Mouse (Mus musculus): ENCODE measurements around the gene 4930404N11Rik. TPM values are rescaled to one million over a fixed set of nuclear protein-coding genes. Genes with fewer than 3 reads are reported as not detected.

Gene 4930404N11Rik
- total RNA-seq (2014; fragmentation: Nextera tagmentation) (2.0 TPM in 1 of 2 replicates, not detected in the other), total RNA-seq (2017) (0.17 and 1.2 TPM in 2 replicates), polyA plus RNA-seq (2012) (0.52 and 0.65 TPM in 2 replicates)

DNA sequence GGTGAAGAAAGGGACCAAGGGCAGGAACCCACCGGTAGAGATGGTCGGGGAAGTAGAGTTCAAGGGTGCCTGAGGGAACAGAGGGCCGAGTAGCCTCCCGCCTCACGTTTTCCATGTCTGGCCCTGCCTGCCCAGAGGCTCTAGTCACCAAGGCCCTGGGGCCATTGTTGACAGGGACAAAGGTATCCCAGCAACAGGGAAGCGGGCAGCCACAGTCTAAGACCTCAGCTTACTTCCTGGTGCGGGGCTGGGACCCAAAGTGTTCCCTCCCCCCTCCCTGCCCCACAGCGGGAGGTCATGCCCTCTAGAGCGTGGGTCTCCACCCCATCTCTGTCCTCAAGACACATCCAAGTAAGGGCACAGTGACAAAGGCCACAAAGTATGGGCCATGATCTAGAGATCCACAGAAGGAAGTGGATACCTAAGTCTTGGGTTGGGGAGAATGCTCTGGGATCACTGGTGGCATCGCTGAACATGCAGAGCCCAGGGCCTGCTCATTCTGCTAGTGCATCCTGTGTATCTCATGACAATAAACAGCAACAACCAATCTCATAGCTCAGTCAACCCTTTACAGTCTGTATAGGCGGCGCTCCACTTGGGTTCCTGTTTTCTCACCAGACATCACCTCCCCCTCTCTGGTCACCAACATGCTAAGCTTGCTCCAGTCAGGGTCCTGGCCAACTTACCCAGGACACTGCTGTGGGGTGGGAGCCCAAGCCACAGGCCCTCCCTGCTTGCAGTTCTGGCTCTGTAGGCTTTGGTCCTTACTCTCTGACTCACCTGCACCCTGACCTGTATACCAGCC, at the start of gene 4930404N11Rik:
Gene 4930404N11Rik, minus strand, starts transcription at position 145 of the 805 bp plus-strand sequence.
- H3K36me3 ChIP-seq (replicated peaks): peaks cover 100% of the 10 kb centered on the region
- no peaks in the 10 kb centered on the region for H3K9me3 ChIP-seq (replicated peaks)
- ATAC-seq (ENCODE audit: extremely low read depth, insufficient number of reproducible peaks, low FRiP score, poor library complexity, severe bottlenecking): peak; percentile 35
- no peaks in the 10 kb centered on the region for H3K27me3 ChIP-seq (ENCODE audit: insufficient read depth, low read length)
- H3K4me3 ChIP-seq (ENCODE audit: low read depth, low read length): peak within 1 kb of the TSS; percentile 24; the same call in 1 of the 2 replicates
- peaks cover 80% of the 10 kb centered on the region for H3K4me1 ChIP-seq (ENCODE audit: insufficient read depth, low read depth, low read length)
- TF ChIP-seq GATA2 (IDR thresholded peaks at IDR 0.05; ENCODE audit: borderline replicate concordance, low read depth, low read length) (no peak), TAL1 (conservative IDR thresholded peaks at IDR 0.05; ENCODE audit: low read depth, low read length) (no peak), GATA1 (IDR thresholded peaks at IDR 0.05; ENCODE audit: borderline replicate concordance, low read length) (no peak), CTCF (IDR thresholded peaks at IDR 0.05; ENCODE audit: low read depth, low read length) (no peak), POLR2AphosphoS5 (IDR thresholded peaks at IDR 0.05; ENCODE audit: insufficient replicate concordance, low read depth, low read length) (no peak)
- no peak for DNase-seq (ENCODE audit: low spot score)

DNA sequence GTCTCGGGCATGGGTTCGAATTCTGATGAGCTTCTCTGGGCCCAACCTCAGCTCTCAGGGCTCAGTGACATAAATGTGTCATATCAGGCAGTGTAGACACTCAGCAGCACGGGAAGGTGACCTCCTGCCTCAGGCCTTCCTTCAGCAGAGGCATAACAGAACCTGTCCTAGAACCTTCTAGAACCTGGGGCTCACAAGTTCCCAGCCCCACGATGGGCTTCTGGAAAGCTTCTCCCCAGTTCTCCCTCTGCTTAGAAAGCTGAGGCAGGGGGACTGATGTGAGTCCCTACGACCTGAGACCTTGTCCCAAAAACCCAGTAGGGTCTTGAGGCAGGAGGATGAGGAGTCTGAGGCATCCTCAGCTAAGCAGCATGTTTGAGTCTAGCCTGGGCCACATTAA, 49.5 kb upstream of the 4930404N11Rik start:
- ATAC-seq (ENCODE audit: extremely low read depth, insufficient number of reproducible peaks, low FRiP score, poor library complexity, severe bottlenecking): no peak
- peaks cover 85% of the 10 kb centered on the region for H3K4me1 ChIP-seq (ENCODE audit: insufficient read depth, low read depth, low read length)
- TF ChIP-seq GATA1 (IDR thresholded peaks at IDR 0.05; ENCODE audit: borderline replicate concordance, low read length) (no peak), POLR2AphosphoS5 (IDR thresholded peaks at IDR 0.05; ENCODE audit: insufficient replicate concordance, low read depth, low read length) (no peak), GATA2 (IDR thresholded peaks at IDR 0.05; ENCODE audit: borderline replicate concordance, low read depth, low read length) (no peak), TAL1 (conservative IDR thresholded peaks at IDR 0.05; ENCODE audit: low read depth, low read length) (no peak), CTCF (IDR thresholded peaks at IDR 0.05; ENCODE audit: low read depth, low read length) (no peak)
- peaks cover 32% of the 10 kb centered on the region for H3K27me3 ChIP-seq (ENCODE audit: insufficient read depth, low read length)
- H3K9me3 ChIP-seq (replicated peaks): no peaks in the 10 kb centered on the region
- H3K4me3 ChIP-seq (ENCODE audit: low read depth, low read length): no peak overlapping the region
- H3K36me3 ChIP-seq (replicated peaks): peaks cover 29% of the 10 kb centered on the region
- no peak for DNase-seq (ENCODE audit: low spot score)

DNA sequence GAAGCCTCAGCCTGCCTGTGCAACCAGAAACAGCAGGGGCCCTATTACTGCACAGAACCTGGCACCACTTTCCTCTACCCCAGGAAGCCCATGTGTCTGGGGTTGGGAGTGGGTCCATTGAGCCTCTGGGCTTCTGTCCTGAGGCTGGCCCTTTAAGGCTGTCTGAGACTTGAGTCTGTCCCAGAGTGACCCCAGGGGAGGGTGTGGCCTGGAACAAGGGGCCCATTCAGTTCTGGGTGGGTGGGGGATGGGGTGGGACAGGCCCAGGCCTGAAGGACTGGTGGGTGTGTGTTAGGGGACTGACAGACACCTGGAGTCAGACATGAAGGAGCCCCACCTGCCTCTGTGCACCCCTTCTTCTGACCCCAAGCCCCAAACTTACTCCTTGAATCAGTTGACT, 49.1 kb upstream of the 4930404N11Rik start:
- Histone ChIP-seq H3K4me3 (ENCODE audit: low read depth, low read length) (no peak overlapping the region; the same call in 1 of the 2 replicates), H3K36me3 (replicated peaks) (peaks cover 26% of the 10 kb centered on the region)
- no peak for TF ChIP-seq GATA1 (IDR thresholded peaks at IDR 0.05; ENCODE audit: borderline replicate concordance, low read length)
- no peak for TF ChIP-seq TAL1 (conservative IDR thresholded peaks at IDR 0.05; ENCODE audit: low read depth, low read length)
- no peak for TF ChIP-seq CTCF (IDR thresholded peaks at IDR 0.05; ENCODE audit: low read depth, low read length)
- TF ChIP-seq POLR2AphosphoS5 (IDR thresholded peaks at IDR 0.05; ENCODE audit: insufficient replicate concordance, low read depth, low read length): no peak

DNA sequence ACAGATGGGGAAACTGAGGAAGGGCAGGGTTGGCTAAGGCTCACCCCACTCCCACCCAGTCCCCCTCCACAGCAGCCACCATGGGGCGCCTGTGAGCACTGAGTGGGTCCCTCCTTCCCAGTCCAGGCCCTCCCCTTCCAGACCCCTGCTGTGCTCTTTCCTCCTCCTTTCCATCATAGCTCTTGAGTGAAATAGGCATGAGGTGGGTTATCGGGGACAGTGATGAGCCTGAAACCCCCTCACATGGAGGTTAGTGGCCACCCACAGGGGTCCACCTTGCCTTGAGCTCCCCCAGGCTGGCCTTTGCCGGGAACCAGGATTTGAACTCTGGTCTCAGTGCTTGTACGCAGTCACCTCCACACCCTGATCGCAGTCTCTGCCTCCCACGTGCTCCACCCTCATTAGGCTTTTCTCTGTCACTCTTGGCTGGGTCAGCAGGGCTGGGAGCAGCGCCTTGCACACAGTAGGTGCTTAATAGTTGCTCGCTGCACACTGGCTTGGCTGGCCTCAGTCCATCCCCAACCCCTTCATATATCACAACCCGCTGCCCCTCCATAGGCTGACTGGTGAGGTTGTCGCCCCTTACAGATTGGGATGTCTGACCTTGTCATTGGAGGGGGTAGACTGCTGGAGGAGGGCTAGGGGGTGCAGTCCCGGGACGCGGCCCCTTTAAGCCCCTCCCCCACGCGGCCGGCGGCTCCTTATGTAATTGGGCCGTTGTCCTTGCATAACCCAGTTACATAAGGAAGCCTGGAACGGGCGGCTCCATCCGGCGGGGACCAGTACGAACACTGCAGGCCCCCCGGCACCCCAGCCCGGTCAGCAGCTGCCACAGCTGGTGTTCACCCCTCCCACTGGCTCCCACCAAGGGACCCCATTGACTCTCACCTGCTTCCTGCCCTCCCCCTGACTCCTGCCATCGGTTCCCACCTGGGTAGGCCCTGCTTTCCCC, 48.0 kb upstream of the 4930404N11Rik start:
- TF ChIP-seq CTCF (IDR thresholded peaks at IDR 0.05; ENCODE audit: low read depth, low read length) (no peak), GATA2 (IDR thresholded peaks at IDR 0.05; ENCODE audit: borderline replicate concordance, low read depth, low read length) (no peak), GATA1 (IDR thresholded peaks at IDR 0.05; ENCODE audit: borderline replicate concordance, low read length) (no peak), TAL1 (conservative IDR thresholded peaks at IDR 0.05; ENCODE audit: low read depth, low read length) (no peak), POLR2AphosphoS5 (IDR thresholded peaks at IDR 0.05; ENCODE audit: insufficient replicate concordance, low read depth, low read length) (no peak)
- ATAC-seq (ENCODE audit: extremely low read depth, insufficient number of reproducible peaks, low FRiP score, poor library complexity, severe bottlenecking) (no peak), DNase-seq (ENCODE audit: low spot score) (no peak)
- H3K27me3 ChIP-seq (ENCODE audit: insufficient read depth, low read length): peaks cover 21% of the 10 kb centered on the region
- H3K4me3 ChIP-seq (ENCODE audit: low read depth, low read length): peak overlapping the region; percentile 53; the same call in 1 of the 2 replicates
- H3K36me3 ChIP-seq (replicated peaks): peaks cover 26% of the 10 kb centered on the region
- peaks cover 94% of the 10 kb centered on the region for H3K4me1 ChIP-seq (ENCODE audit: insufficient read depth, low read depth, low read length)
- H3K9me3 ChIP-seq (replicated peaks): no peaks in the 10 kb centered on the region

More for the DNA sequence above, 49.1 kb upstream of the 4930404N11Rik start:
- H3K27me3 ChIP-seq (ENCODE audit: insufficient read depth, low read length): peaks cover 27% of the 10 kb centered on the region
- no peaks in the 10 kb centered on the region for H3K9me3 ChIP-seq (replicated peaks)
- DNase-seq (ENCODE audit: low spot score): no peak
- no peak for ATAC-seq (ENCODE audit: extremely low read depth, insufficient number of reproducible peaks, low FRiP score, poor library complexity, severe bottlenecking)
- H3K4me1 ChIP-seq (ENCODE audit: insufficient read depth, low read depth, low read length): peaks cover 89% of the 10 kb centered on the region

- Histone ChIP-seq H3K4me1 (ENCODE audit: insufficient read depth, low read depth, low read length) (peaks cover 98% of the 10 kb centered on the region), H3K9me3 (replicated peaks) (no peaks in the 10 kb centered on the region), H3K36me3 (replicated peaks) (peaks cover 28% of the 10 kb centered on the region), H3K27me3 (ENCODE audit: insufficient read depth, low read length) (peaks cover 22% of the 10 kb centered on the region), H3K4me3 (ENCODE audit: low read depth, low read length) (no peak overlapping the region; the same call in 1 of the 2 replicates)
- no peak for DNase-seq (ENCODE audit: low spot score)
- ATAC-seq (ENCODE audit: extremely low read depth, insufficient number of reproducible peaks, low FRiP score, poor library complexity, severe bottlenecking): no peak
- TF ChIP-seq CTCF (IDR thresholded peaks at IDR 0.05; ENCODE audit: low read depth, low read length): no peak
- TF ChIP-seq POLR2AphosphoS5 (IDR thresholded peaks at IDR 0.05; ENCODE audit: insufficient replicate concordance, low read depth, low read length): no peak
Measured at GRCm38 (mm10) chr10:81412586-81413309, 47.1 kb upstream of the 4930404N11Rik start.
